Mouse (Mus musculus): ENCODE data around the gene Serpinb9b.

DNA sequence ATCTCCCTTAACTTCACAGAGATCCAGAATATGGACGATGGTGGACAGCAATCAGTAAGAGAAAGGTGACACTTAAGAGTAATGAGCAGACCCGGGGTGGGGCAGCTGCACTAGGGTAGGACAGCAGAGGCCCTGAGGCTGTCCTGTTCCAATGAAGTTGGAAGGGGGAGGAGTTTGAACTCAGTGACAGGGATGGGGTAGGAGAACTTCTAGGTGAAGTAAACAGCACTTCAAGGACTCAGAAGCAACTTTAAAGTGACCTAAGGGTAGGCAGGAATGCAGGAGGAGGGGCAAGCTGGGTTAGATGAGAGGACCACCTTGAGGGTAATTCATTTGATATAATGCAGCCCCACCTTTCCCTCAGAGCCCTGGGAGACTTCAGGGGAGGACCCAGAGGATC, 930 bp downstream of the Serpinb9b start:
- TF ChIP-seq CTCF (IDR thresholded peaks at IDR 0.05; ENCODE audit: extremely low read depth, insufficient read depth, insufficient read length, insufficient replicate concordance) (no peak), POLR2A (IDR thresholded peaks at IDR 0.05; ENCODE audit: low read depth, low read length) (no peak)
